Mouse (Mus musculus): ENCODE measurements around the gene Dusp7. TPM values are rescaled to one million over a fixed set of nuclear protein-coding genes. Genes with fewer than 3 reads are reported as not detected.

Gene Dusp7
- polyA plus RNA-seq, 1 experiment from 2014 or later, result 27.6 TPM

DNA sequence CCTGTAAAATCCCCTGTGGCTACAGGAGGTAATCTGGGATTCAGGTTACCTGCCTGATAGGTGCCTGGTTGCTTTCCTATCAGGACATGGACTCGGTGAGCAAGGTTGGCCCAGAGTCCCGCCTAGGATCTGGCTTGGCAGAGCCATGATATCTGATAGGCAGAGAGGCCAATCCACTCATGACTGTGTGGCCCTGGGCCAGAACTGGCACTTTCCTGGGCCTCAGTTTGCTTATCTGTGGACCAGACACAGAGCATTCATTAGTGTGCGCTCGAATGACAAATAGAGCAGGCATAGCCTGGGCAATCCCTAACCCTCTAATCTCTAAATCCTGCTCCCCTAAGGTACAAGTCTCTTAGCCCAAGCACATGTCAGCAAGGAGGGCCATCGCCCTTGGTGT is 33.7 kb downstream of the Dusp7 start:
- 82% methylated on average over 5 of the region's 5 CpGs for WGBS
- H3K36me3 ChIP-seq (ENCODE audit: control insufficient read depth, insufficient read depth, low read length), result no peaks in the 10 kb centered on the region
- no peak for ATAC-seq (replicated peaks; ENCODE audit: low FRiP score)
- DNase-seq (ENCODE audit: low spot score), result no peak
- no peak overlapping the region for H3K27ac ChIP-seq (ENCODE audit: low read depth, low read length)
- no peak overlapping the region for H3K4me3 ChIP-seq (ENCODE audit: low read depth, low read length)
- H3K9ac ChIP-seq (ENCODE audit: low read length), result no peak overlapping the region
- H3K27me3 ChIP-seq (ENCODE audit: control insufficient read depth, insufficient read depth, low read length), result no peaks in the 10 kb centered on the region
- H3K4me1 ChIP-seq (replicated peaks; ENCODE audit: control insufficient read depth, insufficient read depth, low read length), result 0 out of 2 replicates have a peak, but pooled peaks cover 2% of the 10 kb centered on the region
- no peaks in the 10 kb centered on the region for H3K9me3 ChIP-seq (ENCODE audit: control insufficient read depth, low read length)
- no peak overlapping the region for H3K4me2 ChIP-seq (ENCODE audit: low read depth, low read length, severe bottlenecking)

DNA sequence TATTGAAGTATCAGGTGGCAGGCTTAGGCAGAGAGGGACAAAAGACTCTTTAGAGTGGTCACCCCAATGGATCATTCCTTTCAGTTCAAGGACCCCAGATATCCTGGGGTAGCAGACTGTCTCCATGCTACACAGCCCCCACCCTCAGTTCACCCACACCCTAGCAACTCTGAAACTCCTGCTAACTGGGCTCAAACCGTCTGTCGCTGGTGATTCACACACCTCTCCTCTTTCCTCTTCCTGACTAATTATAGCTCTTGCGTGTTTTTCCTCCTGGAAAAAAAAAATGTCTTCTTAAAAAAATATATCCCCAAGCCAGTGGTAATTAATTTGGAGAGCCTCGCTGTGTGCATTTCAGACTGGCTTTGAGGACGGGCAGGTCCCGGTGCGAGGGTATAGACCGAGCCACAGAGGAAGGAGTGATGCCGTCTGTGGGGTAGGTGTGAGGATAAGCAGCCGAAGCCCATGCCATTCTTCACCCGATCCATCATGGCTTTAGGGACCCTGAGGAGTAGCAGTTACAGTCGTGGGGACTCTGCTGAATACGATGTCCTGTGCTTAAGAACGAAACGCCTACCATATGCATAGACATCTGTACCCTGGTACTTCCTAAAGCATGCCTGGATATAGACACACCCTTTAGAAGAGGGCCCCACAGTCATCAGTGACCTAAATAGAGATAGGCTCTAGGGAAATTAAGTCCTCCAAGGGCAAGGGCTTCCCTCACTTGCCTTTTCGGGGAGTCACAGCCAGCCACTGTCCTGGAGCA is 34.4 kb downstream of the Dusp7 start:
- Histone ChIP-seq H3K4me2 (ENCODE audit: low read depth, low read length, severe bottlenecking) (no peak overlapping the region), H3K4me1 (replicated peaks; ENCODE audit: control insufficient read depth, insufficient read depth, low read length) (0 out of 2 replicates have a peak, but pooled peaks cover 2% of the 10 kb centered on the region), H3K27ac (ENCODE audit: low read depth, low read length) (no peak overlapping the region), H3K27me3 (ENCODE audit: control insufficient read depth, insufficient read depth, low read length) (no peaks in the 10 kb centered on the region), H3K4me3 (ENCODE audit: low read depth, low read length) (no peak overlapping the region), H3K9ac (ENCODE audit: low read length) (no peak overlapping the region), H3K36me3 (ENCODE audit: control insufficient read depth, insufficient read depth, low read length) (no peaks in the 10 kb centered on the region), H3K9me3 (ENCODE audit: control insufficient read depth, low read length) (no peaks in the 10 kb centered on the region)
- no peak for ATAC-seq (replicated peaks; ENCODE audit: low FRiP score)
- DNase-seq (ENCODE audit: low spot score), result no peak
- WGBS, result 88% methylated on average over 16 of the region's 16 CpGs

DNA sequence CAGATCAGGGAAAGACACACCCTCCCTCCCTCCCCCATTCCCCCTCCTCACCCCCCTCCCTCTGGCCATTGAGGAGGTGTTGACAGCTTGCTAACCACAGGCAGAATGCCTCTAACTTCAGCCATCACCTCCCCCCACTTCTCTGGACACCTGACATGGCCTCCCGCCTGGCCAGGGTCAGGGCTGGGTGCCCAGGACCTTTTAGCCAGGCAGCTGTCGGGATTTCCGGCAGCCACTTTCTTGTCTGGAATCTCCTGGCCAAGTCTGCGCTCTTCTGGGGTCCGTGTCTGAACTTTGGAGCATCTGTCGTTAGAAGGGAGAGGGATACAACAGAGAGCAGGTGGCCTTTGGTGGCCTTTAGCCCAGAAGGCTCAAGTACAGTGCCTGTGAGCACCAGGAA is 36.8 kb downstream of the Dusp7 start:
- no peak overlapping the region for H3K27ac ChIP-seq (ENCODE audit: low read depth, low read length)
- H3K4me2 ChIP-seq (ENCODE audit: low read depth, low read length, severe bottlenecking), result no peak overlapping the region
- H3K9ac ChIP-seq (ENCODE audit: low read length), result no peak overlapping the region
- H3K4me3 ChIP-seq (ENCODE audit: low read depth, low read length), result no peak overlapping the region
- ATAC-seq (replicated peaks; ENCODE audit: low FRiP score) (no peak), DNase-seq (ENCODE audit: low spot score) (no peak)
- H3K27me3 ChIP-seq (ENCODE audit: control insufficient read depth, insufficient read depth, low read length), result no peaks in the 10 kb centered on the region
- H3K4me1 ChIP-seq (replicated peaks; ENCODE audit: control insufficient read depth, insufficient read depth, low read length), result peaks cover 8% of the 10 kb centered on the region; the same call in 1 of the 2 replicates
- no peaks in the 10 kb centered on the region for H3K9me3 ChIP-seq (ENCODE audit: control insufficient read depth, low read length)
- H3K36me3 ChIP-seq (ENCODE audit: control insufficient read depth, insufficient read depth, low read length), result no peaks in the 10 kb centered on the region
- 42% methylated on average over 6 of the region's 6 CpGs for WGBS

DNA sequence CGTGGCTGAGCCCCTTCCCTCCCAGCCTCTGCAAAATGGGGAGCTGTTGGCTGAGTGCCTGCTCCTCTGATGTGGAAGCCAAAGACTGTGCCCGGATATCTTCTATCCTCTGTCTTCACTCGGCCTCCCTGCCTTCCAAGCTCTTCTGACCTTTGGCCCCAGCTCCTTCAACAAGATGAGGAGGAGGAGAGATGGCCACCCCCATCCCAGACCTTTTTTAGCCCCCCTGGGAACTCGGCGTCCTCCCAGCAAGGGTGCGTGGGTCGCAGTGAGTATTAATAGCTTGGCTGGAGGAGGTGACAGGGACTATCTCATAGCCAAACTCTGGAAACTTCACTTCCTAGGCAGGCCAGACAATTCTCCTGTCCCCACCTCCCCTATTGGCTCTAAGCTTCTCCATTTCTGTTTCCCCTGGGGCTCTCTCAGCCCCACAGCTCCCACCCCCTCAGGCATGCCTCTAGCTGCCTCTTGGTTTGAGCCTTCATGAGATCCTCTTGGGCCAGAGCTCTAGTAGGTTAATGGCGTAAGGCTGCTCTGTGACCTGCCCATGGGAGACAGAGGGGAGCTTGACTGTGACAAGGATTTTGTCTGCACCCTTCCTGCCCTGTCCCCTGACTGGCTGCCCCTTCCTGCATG is 38.1 kb downstream of the Dusp7 start:
- DNase-seq (ENCODE audit: low spot score) (no peak), ATAC-seq (replicated peaks; ENCODE audit: low FRiP score) (no peak)
- no peak overlapping the region for H3K4me3 ChIP-seq (ENCODE audit: low read depth, low read length)
- no peaks in the 10 kb centered on the region for H3K27me3 ChIP-seq (ENCODE audit: control insufficient read depth, insufficient read depth, low read length)
- no peak overlapping the region for H3K27ac ChIP-seq (ENCODE audit: low read depth, low read length)
- H3K4me1 ChIP-seq (replicated peaks; ENCODE audit: control insufficient read depth, insufficient read depth, low read length), result peaks cover 12% of the 10 kb centered on the region; the same call in 1 of the 2 replicates
- H3K9me3 ChIP-seq (ENCODE audit: control insufficient read depth, low read length), result no peaks in the 10 kb centered on the region
- H3K36me3 ChIP-seq (ENCODE audit: control insufficient read depth, insufficient read depth, low read length), result no peaks in the 10 kb centered on the region
- H3K4me2 ChIP-seq (ENCODE audit: low read depth, low read length, severe bottlenecking), result no peak overlapping the region
- WGBS, result 61% methylated on average over 8 of the region's 8 CpGs
- no peak overlapping the region for H3K9ac ChIP-seq (ENCODE audit: low read length)

DNA sequence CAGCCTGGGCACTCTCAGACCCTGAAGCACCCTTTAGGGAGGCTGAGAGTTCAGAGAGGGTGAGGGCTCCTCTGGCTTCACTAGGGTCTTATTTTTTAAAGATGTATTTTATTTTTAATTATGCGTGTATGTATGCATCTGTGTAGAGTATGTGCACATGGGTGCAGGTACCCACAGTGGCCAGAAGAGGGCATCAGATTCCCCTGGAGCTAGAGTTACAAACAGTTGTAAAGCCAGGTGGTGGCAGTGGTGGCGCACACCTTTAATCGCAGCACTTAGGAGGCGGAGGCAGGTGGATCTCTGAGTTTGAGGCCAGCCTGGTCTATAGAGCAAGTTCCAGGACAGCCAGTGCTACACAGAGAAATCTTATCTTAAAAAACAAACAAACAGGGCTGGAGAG is 40.7 kb downstream of the Dusp7 start:
- H3K4me2 ChIP-seq (ENCODE audit: low read depth, low read length, severe bottlenecking), result no peak overlapping the region
- no peak; the same call in 1 of the 2 replicates for ATAC-seq (replicated peaks; ENCODE audit: low FRiP score)
- H3K9me3 ChIP-seq (ENCODE audit: control insufficient read depth, low read length), result no peaks in the 10 kb centered on the region
- DNase-seq (ENCODE audit: low spot score), result no peak
- H3K27me3 ChIP-seq (ENCODE audit: control insufficient read depth, insufficient read depth, low read length), result no peaks in the 10 kb centered on the region
- over 99% methylated on average over 4 of the region's 4 CpGs for WGBS
- H3K9ac ChIP-seq (ENCODE audit: low read length), result no peak overlapping the region
- no peak overlapping the region for H3K4me3 ChIP-seq (ENCODE audit: low read depth, low read length)
- H3K27ac ChIP-seq (ENCODE audit: low read depth, low read length), result no peak overlapping the region
- H3K4me1 ChIP-seq (replicated peaks; ENCODE audit: control insufficient read depth, insufficient read depth, low read length), result peaks cover 12% of the 10 kb centered on the region; the same call in 1 of the 2 replicates
- H3K36me3 ChIP-seq (ENCODE audit: control insufficient read depth, insufficient read depth, low read length), result no peaks in the 10 kb centered on the region

DNA sequence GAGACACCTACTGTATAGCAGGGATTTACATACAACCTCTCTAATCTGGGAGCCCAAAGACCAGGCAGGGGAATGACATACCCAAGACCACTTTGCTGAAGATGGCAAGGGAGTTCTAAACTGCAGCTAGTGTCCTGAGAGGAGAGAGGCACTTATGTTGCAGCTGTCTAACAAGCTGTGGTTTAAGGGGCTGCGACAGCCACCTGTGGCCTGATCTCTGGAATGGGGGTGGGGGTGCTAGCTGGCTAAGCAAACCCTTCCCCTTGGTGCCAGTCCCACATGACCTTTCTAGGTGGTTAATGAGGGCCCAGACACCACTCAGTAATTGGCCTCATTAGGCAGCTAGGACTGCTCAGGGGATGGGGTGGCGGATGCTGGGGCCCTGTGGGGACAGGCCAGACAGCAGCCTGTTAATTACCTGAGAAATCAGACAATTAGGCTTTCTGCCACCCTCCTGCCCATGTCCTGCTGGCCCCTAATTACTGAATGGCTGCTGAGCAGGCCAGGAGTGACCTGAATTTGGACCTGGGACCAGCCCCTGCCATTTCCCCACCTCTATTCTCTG is 41.7 kb downstream of the Dusp7 start:
- WGBS, result 36% methylated on average over 2 of the region's 2 CpGs
- Histone ChIP-seq H3K9ac (ENCODE audit: low read length) (no peak overlapping the region), H3K27ac (ENCODE audit: low read depth, low read length) (peak overlapping the region; percentile 4; the same call in 1 of the 2 replicates), H3K27me3 (ENCODE audit: control insufficient read depth, insufficient read depth, low read length) (no peaks in the 10 kb centered on the region), H3K4me1 (replicated peaks; ENCODE audit: control insufficient read depth, insufficient read depth, low read length) (peaks cover 10% of the 10 kb centered on the region; the same call in 1 of the 2 replicates), H3K4me2 (ENCODE audit: low read depth, low read length, severe bottlenecking) (no peak overlapping the region), H3K36me3 (ENCODE audit: control insufficient read depth, insufficient read depth, low read length) (no peaks in the 10 kb centered on the region), H3K4me3 (ENCODE audit: low read depth, low read length) (no peak overlapping the region), H3K9me3 (ENCODE audit: control insufficient read depth, low read length) (no peaks in the 10 kb centered on the region)
- DNase-seq (ENCODE audit: low spot score) (peak; percentile 69), ATAC-seq (replicated peaks; ENCODE audit: low FRiP score) (peak; percentile 80)

DNA sequence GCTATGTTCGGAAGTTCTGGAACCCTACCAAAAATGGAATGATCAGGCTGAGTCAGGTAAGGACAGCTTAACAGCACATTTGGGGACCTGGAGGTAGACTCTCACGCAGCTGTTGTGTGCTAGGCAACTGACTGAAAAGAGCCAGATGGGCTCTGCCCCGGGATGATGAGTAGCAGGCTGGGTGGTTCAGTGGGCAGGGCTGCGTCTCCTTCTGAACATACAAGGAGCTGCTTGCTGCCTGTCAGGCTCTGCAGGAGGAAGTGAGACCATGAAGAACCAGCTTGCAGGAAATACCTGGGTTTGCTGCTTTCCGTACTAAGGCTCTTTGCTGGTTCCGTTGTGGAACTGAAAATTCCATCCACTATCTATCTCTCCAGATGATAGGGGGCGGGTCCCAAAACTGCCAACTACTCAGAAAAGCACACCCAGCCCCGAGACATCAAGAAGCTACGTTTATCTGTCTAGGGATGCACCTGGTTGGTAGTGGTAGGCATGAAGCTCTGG is 42.7 kb downstream of the Dusp7 start:
- no peaks in the 10 kb centered on the region for H3K36me3 ChIP-seq (ENCODE audit: control insufficient read depth, insufficient read depth, low read length)
- no peaks in the 10 kb centered on the region for H3K27me3 ChIP-seq (ENCODE audit: control insufficient read depth, insufficient read depth, low read length)
- DNase-seq (ENCODE audit: low spot score), result no peak
- H3K9ac ChIP-seq (ENCODE audit: low read length), result no peak overlapping the region
- no peaks in the 10 kb centered on the region for H3K9me3 ChIP-seq (ENCODE audit: control insufficient read depth, low read length)
- H3K27ac ChIP-seq (ENCODE audit: low read depth, low read length), result no peak overlapping the region
- no peak overlapping the region for H3K4me2 ChIP-seq (ENCODE audit: low read depth, low read length, severe bottlenecking)
- WGBS, result 80% methylated on average over 9 of the region's 9 CpGs
- peaks cover 10% of the 10 kb centered on the region; the same call in 1 of the 2 replicates for H3K4me1 ChIP-seq (replicated peaks; ENCODE audit: control insufficient read depth, insufficient read depth, low read length)
- no peak overlapping the region for H3K4me3 ChIP-seq (ENCODE audit: low read depth, low read length)
- no peak for ATAC-seq (replicated peaks; ENCODE audit: low FRiP score)

DNA sequence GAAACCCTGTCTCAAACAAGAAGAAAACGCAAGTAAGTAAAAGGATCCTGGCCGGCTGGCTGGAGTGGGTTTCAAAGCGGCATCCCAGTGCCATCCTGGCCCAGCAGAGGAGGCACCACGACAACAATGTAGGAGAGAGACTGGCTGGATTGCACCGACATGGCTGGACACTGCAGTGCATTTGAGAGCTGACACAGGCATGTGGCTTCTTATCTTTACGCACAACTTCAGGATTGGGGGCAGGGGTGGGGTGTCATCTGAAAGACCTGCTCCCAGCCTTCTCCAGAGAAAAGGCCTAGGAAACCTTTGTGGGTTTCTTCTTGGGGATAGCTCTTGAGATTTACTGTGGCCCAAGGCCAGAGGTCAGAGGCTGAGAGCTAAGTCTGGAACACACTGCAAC is 43.3 kb downstream of the Dusp7 start:
- peaks cover 10% of the 10 kb centered on the region; the same call in 1 of the 2 replicates for H3K4me1 ChIP-seq (replicated peaks; ENCODE audit: control insufficient read depth, insufficient read depth, low read length)
- H3K27me3 ChIP-seq (ENCODE audit: control insufficient read depth, insufficient read depth, low read length), result no peaks in the 10 kb centered on the region
- ATAC-seq (replicated peaks; ENCODE audit: low FRiP score) (no peak), DNase-seq (ENCODE audit: low spot score) (no peak)
- no peak overlapping the region for H3K4me2 ChIP-seq (ENCODE audit: low read depth, low read length, severe bottlenecking)
- H3K27ac ChIP-seq (ENCODE audit: low read depth, low read length), result no peak overlapping the region
- no peak overlapping the region for H3K9ac ChIP-seq (ENCODE audit: low read length)
- no peak overlapping the region for H3K4me3 ChIP-seq (ENCODE audit: low read depth, low read length)
- no peaks in the 10 kb centered on the region for H3K36me3 ChIP-seq (ENCODE audit: control insufficient read depth, insufficient read depth, low read length)
- H3K9me3 ChIP-seq (ENCODE audit: control insufficient read depth, low read length), result no peaks in the 10 kb centered on the region
- WGBS, result 82% methylated on average over 6 of the region's 6 CpGs
